Mouse (Mus musculus) kidney, embryonic 16.5 days (tissue): ENCODE data around the gene Casq2. TPM values are rescaled to one million over a fixed set of nuclear protein-coding genes. Genes with fewer than 3 reads are reported as not detected.
A peak's percentile ranks its signal among the peaks of the same experiment; 100 is the strongest.
"Not testable (repeated sequence)": the region's sequence is repeated elsewhere in the genome, so short reads cannot be mapped to it uniquely, and the experiment has no call there.

ENCODE experiments used
- ATAC-seq: fragments of 200-750 bp; cut with Nextera tagmentation; 2 replicates; pipeline ENCODE4 v1.8.0; 2017; ENCODE audit warnings: moderate TSS enrichment; ENCODE audit not compliant: low FRiP score, low TSS enrichment
- H3K27ac ChIP-seq: fragments of 300-500 bp; sonication (generic); 2 replicates; pipeline ENCODE4 v1.5.1; 2014; ENCODE audit warnings: low read length
- H3K27me3 ChIP-seq: fragments of 300-500 bp; sonication (generic); 2 replicates; pipeline ENCODE4 v1.6.1; 2014; ENCODE audit warnings: low read length, control low read depth, mixed read lengths; ENCODE audit not compliant: insufficient read depth
- H3K36me3 ChIP-seq: fragments of 300-500 bp; sonication (generic); 2 replicates; pipeline ENCODE4 v1.6.1; 2014; ENCODE audit warnings: low read length, control low read depth, mixed read lengths; ENCODE audit not compliant: insufficient read depth
- H3K4me1 ChIP-seq: fragments of 300-500 bp; sonication (generic); 2 replicates; pipeline ENCODE4 v1.6.1; 2014; ENCODE audit warnings: low read length, control low read depth, mixed read lengths; ENCODE audit not compliant: insufficient read depth
- H3K4me2 ChIP-seq: fragments of 300-500 bp; sonication (generic); replicated peaks from 2 replicates; pipeline ENCODE4 v1.6.1; 2014; ENCODE audit warnings: low read depth, low read length
- H3K4me3 ChIP-seq: fragments of 300-500 bp; sonication (generic); 2 replicates; pipeline ENCODE4 v1.5.1; 2014; ENCODE audit warnings: mild to moderate bottlenecking, low read length
- H3K9ac ChIP-seq: fragments of 300-500 bp; sonication (generic); replicated peaks from 2 replicates; pipeline ENCODE4 v1.6.1; 2014; ENCODE audit warnings: low read length
- H3K9me3 ChIP-seq: fragments of 300-500 bp; sonication (generic); 2 replicates; pipeline ENCODE4 v1.6.1; 2016; ENCODE audit warnings: low read length, control low read depth
- WGBS: fragments of 180-500 bp; shearing (Covaris S2); extraction: QIAGEN DNeasy Blood & Tissue Kit; methylation state at CpG from one replicate; pipeline ENCODE4 v1.1.7; 2014; 5-methylcytosine and 5-hydroxymethylcytosine counted together
- polyA plus RNA-seq: library from polyadenylated mRNA; unstranded; fragments of >200 nt; fragmentation: Nextera tagmentation; extraction: Ambion mirVana; gene quantifications from 2 replicates; pipeline ENCODE4 v1.2.1, GENCODE M21; 2015

The Casq2 gene
- polyA plus RNA-seq, 1 experiment from 2014 or later: 3.6 TPM

GRCm38 (mm10) chr3:102154107-102154506 lies 67.9 kb downstream of the Casq2 start:
- no peaks in the 10 kb centered on the region for H3K9me3 ChIP-seq
- H3K4me2 ChIP-seq: no peak overlapping the region
- WGBS: 73% methylated on average over 7 of the region's 7 CpGs
- peaks cover 32% of the 10 kb centered on the region for H3K4me1 ChIP-seq
- peaks cover 12% of the 10 kb centered on the region; the same call in 1 of the 2 replicates for H3K36me3 ChIP-seq
- ATAC-seq: peak; percentile 13; the same call in 1 of the 2 replicates
- no peaks in the 10 kb centered on the region for H3K27me3 ChIP-seq
- H3K9ac ChIP-seq: no peak overlapping the region
- H3K27ac ChIP-seq: peak overlapping the region; percentile 69
- H3K4me3 ChIP-seq: no peak overlapping the region

GRCm38 (mm10) chr3:102156737-102157136 lies 70.5 kb downstream of the Casq2 start:
- Histone ChIP-seq H3K9me3 (no peaks in the 10 kb centered on the region), H3K4me1 (peaks cover 31% of the 10 kb centered on the region), H3K36me3 (peaks cover 19% of the 10 kb centered on the region; the same call in 1 of the 2 replicates), H3K4me3 (no peak overlapping the region), H3K4me2 (no peak overlapping the region), H3K27ac (no peak overlapping the region), H3K27me3 (no peaks in the 10 kb centered on the region), H3K9ac (no peak overlapping the region)
- WGBS: 75% methylated on average over 7 of the region's 7 CpGs
- no peak for ATAC-seq

DNA sequence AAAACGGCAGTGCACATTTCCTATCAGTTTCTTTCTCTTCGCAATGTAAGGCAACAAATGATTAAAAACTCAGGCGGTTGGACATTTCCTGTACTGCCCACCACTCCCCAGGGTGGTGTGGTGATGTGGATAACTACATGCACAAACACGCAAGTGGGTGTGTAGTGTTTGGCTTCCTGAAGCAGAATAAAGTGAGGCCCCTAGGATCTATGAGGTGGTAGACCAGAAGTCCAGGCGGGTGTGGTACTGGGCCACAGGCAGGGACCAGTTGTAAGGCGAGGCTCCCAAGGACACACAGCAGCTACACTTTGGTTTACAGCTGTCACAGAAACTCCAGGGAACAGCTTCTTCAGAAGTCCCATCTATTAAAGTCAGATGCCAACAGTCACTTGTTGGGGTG lies 71.4 kb downstream of the Casq2 start:
- H3K27me3 ChIP-seq: no peaks in the 10 kb centered on the region
- peaks cover 22% of the 10 kb centered on the region for H3K4me1 ChIP-seq
- H3K9ac ChIP-seq: no peak overlapping the region
- peaks cover 24% of the 10 kb centered on the region for H3K36me3 ChIP-seq
- 87% methylated on average over 6 of the region's 6 CpGs for WGBS
- H3K4me3 ChIP-seq: no peak overlapping the region
- H3K9me3 ChIP-seq: no peaks in the 10 kb centered on the region
- no peak overlapping the region for H3K27ac ChIP-seq
- no peak overlapping the region for H3K4me2 ChIP-seq
- ATAC-seq: no peak

GRCm38 (mm10) chr3:102158759-102159422 lies 72.7 kb downstream of the Casq2 start:
- Histone ChIP-seq H3K36me3 (peaks cover 36% of the 10 kb centered on the region), H3K9ac (no peak overlapping the region), H3K9me3 (no peaks in the 10 kb centered on the region), H3K4me3 (no peak overlapping the region), H3K4me1 (peaks cover 15% of the 10 kb centered on the region), H3K27me3 (no peaks in the 10 kb centered on the region), H3K27ac (no peak overlapping the region), H3K4me2 (no peak overlapping the region)
- 67% methylated on average over 14 of the region's 14 CpGs for WGBS
- ATAC-seq: peak; percentile 30; the same call in 1 of the 2 replicates

DNA sequence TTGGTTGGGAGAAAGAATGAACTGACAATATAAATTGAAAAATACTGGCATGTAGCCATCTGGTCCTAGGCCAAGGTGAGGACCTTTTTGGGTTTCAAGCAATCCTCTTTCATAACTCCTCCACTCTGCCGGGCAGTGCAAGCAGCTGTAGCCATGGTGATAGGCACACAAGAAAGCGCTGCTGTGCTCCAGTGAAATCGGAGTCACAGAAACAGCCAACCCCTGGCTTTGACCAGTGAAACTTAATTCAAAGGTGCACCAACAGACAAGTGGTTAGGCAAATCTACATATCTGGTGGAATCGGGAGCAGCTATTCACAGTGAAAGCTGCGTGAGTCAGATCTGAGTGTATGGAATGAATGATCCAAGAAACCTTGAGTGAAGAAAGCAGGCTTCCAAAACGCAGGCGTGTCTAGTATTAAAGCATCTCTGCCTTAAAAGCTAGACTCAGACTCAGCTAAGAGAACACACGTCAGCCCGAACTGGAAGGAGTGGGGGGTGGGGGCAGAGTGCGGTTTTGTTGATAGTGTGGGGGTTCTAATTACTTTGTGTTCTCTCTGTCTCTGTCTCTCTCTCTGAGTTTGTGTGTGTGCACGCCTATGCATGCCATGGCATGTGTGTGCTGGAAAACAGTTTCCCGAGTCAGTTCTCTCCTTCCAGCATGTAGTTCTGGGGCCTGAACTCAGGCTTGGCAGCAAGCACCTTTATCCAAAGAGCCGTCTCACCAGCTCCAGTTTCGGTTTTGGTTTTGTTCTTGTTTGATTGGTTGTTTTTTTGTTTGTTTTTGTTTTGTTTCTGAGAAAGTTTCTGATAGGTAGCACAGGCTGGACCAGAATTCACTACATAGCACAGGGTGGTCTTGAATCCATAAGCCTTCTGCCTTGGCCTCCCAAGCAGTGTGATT lies 73.5 kb downstream of the Casq2 start:
- H3K27ac ChIP-seq: peak overlapping the region; percentile 12; the same call in 1 of the 2 replicates
- WGBS: 48% methylated on average over 14 of the region's 14 CpGs
- no peak overlapping the region for H3K4me3 ChIP-seq
- H3K27me3 ChIP-seq: no peaks in the 10 kb centered on the region
- H3K4me2 ChIP-seq: no peak overlapping the region
- peak; percentile 89; the same call in 1 of the 2 replicates for ATAC-seq
- H3K9me3 ChIP-seq: no peaks in the 10 kb centered on the region
- peaks cover 10% of the 10 kb centered on the region for H3K4me1 ChIP-seq
- no peak overlapping the region for H3K9ac ChIP-seq
- H3K36me3 ChIP-seq: peaks cover 39% of the 10 kb centered on the region

- Histone ChIP-seq H3K4me1 (peaks cover 28% of the 10 kb centered on the region), H3K36me3 (peaks cover 34% of the 10 kb centered on the region)
- H3K4me2 ChIP-seq, H3K27ac ChIP-seq, ATAC-seq, H3K4me3 ChIP-seq, H3K27me3 ChIP-seq, H3K9ac ChIP-seq, H3K9me3 ChIP-seq: not testable (repeated sequence)
- 79% methylated on average over 1 of the region's 1 CpGs for WGBS
Measured at GRCm38 (mm10) chr3:102163861-102164260, 77.6 kb downstream of the Casq2 start.

DNA sequence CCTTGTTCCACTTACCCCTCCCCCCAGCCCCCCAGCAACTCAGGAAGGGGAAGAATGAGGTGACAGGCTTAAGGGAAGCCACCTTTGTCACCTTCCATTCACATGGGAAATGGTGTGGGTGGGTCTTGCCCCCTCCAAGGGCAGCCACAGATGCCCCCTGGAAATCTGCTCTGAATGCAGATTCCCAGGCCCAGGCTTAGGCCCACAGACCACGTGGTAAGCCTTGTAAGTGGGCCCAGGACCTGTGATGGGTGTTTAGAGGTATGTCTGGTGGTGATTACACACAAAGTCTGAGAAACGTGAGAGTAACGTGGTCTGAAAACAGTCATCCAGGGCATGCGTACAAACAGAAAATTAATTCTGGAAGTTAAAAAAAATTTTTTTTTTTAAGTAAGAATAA lies 78.7 kb downstream of the Casq2 start:
- ATAC-seq: no peak
- peaks cover 34% of the 10 kb centered on the region for H3K36me3 ChIP-seq
- H3K9me3 ChIP-seq: no peaks in the 10 kb centered on the region
- H3K4me3 ChIP-seq: no peak overlapping the region
- H3K4me2 ChIP-seq: no peak overlapping the region
- H3K27ac ChIP-seq: no peak overlapping the region
- peaks cover 29% of the 10 kb centered on the region for H3K4me1 ChIP-seq
- no peaks in the 10 kb centered on the region for H3K27me3 ChIP-seq
- 73% methylated on average over 4 of the region's 4 CpGs for WGBS
- H3K9ac ChIP-seq: no peak overlapping the region

GRCm38 (mm10) chr3:102165536-102166286 lies 79.5 kb downstream of the Casq2 start:
- Histone ChIP-seq H3K27ac (no peak overlapping the region), H3K9ac (no peak overlapping the region), H3K36me3 (peaks cover 32% of the 10 kb centered on the region), H3K4me3 (no peak overlapping the region), H3K9me3 (no peaks in the 10 kb centered on the region), H3K4me2 (no peak overlapping the region), H3K4me1 (peaks cover 29% of the 10 kb centered on the region), H3K27me3 (no peaks in the 10 kb centered on the region)
- no peak; the same call in 1 of the 2 replicates for ATAC-seq
- WGBS: 67% methylated on average over 21 of the region's 21 CpGs

- peaks cover 28% of the 10 kb centered on the region for H3K36me3 ChIP-seq
- H3K27ac ChIP-seq: no peak overlapping the region
- no peak overlapping the region for H3K4me2 ChIP-seq
- no peaks in the 10 kb centered on the region for H3K27me3 ChIP-seq
- H3K4me1 ChIP-seq: peaks cover 29% of the 10 kb centered on the region
- H3K9ac ChIP-seq: no peak overlapping the region
- WGBS: 84% methylated on average over 4 of the region's 4 CpGs
- no peak for ATAC-seq
- no peak overlapping the region for H3K4me3 ChIP-seq
- H3K9me3 ChIP-seq: no peaks in the 10 kb centered on the region
Measured at GRCm38 (mm10) chr3:102166287-102166620, 80.0 kb downstream of the Casq2 start.
